Comparison of ENCODE assay signal across 8 mouse cellular contexts in genomic region chr9:58489133-58489864, GRCm38 (mm10). TPM values are rescaled to one million over a fixed set of nuclear protein-coding genes. Genes with fewer than 3 reads are reported as not detected.
A peak's percentile ranks its signal among the peaks of the same experiment; 100 is the strongest.
DNase-seq lines count a peak whose midpoint lies in the region; ATAC-seq lines count a peak whose summit lies in the region.

No protein-coding gene starts in this region.

- peak; percentile 13; the same call in 1 of the 2 replicates for ATAC-seq in intestine, embryonic 15.5 days
- peak; percentile 47; the same call in 1 of the 2 replicates for ATAC-seq in neural tube, embryonic 14.5 days (ENCODE audit: low read depth)

- H3K4me2 ChIP-seq in intestine, embryonic 15.5 days (replicated peaks), result peak overlapping the region; percentile 99
- peak overlapping the region; percentile 95 for H3K4me2 ChIP-seq in neural tube, embryonic 14.5 days (ENCODE audit: low read depth, low read length)

- DNase-seq in frontal cortex, postnatal 10 days (ENCODE audit: low spot score in 2 of 2), result peak; percentile 36
- no peak for DNase-seq in frontal cortex, postnatal 14 days (ENCODE audit: low spot score in 2 of 2)
- DNase-seq in testis, postnatal 10 days (ENCODE audit: low spot score), result peak; percentile 54
- DNase-seq in testis, postnatal 14 days (ENCODE audit: low spot score), result no peak
- no peak for DNase-seq in frontal cortex, postnatal 36 days (ENCODE audit: low spot score in 2 of 2)
- no peak for DNase-seq in ovary, postnatal 10 days (ENCODE audit: low spot score)

- H3K9me3 ChIP-seq in intestine, embryonic 15.5 days, result no peaks in the 10 kb centered on the region
- no peaks in the 10 kb centered on the region for H3K9me3 ChIP-seq in neural tube, embryonic 14.5 days (ENCODE audit: control insufficient read depth, low read length)

- WGBS in intestine, embryonic 15.5 days, result 6% methylated on average over 13 of the region's 13 CpGs
- WGBS in neural tube, embryonic 14.5 days, result 0% methylated on average over 13 of the region's 13 CpGs

- peak overlapping the region; percentile 67 for H3K4me3 ChIP-seq in intestine, embryonic 15.5 days (replicated peaks)
- peak overlapping the region; percentile 81 for H3K4me3 ChIP-seq in neural tube, embryonic 14.5 days (ENCODE audit: low read depth, low read length)

- no peaks in the 10 kb centered on the region for H3K36me3 ChIP-seq in intestine, embryonic 15.5 days
- H3K36me3 ChIP-seq in neural tube, embryonic 14.5 days (ENCODE audit: control insufficient read depth, insufficient read depth, low read length), result no peaks in the 10 kb centered on the region

- H3K4me1 ChIP-seq in intestine, embryonic 15.5 days (replicated peaks), result peaks cover 16% of the 10 kb centered on the region
- H3K4me1 ChIP-seq in neural tube, embryonic 14.5 days (ENCODE audit: control insufficient read depth, insufficient read depth, low read length), result peaks cover 16% of the 10 kb centered on the region

- peaks cover 40% of the 10 kb centered on the region for H3K27me3 ChIP-seq in intestine, embryonic 15.5 days (replicated peaks)
- H3K27me3 ChIP-seq in neural tube, embryonic 14.5 days (ENCODE audit: control insufficient read depth, insufficient read depth, low read length), result 0 out of 2 replicates have a peak, but pooled peaks cover 2% of the 10 kb centered on the region

- no peak overlapping the region for H3K27ac ChIP-seq in intestine, embryonic 15.5 days
- peak overlapping the region; percentile 88 for H3K27ac ChIP-seq in neural tube, embryonic 14.5 days (ENCODE audit: low read depth, low read length)

- H3K9ac ChIP-seq in intestine, embryonic 15.5 days, result peak overlapping the region; percentile 52
- peak overlapping the region; percentile 87 for H3K9ac ChIP-seq in neural tube, embryonic 14.5 days (replicated peaks; ENCODE audit: low read depth, low read length)

RNA-seq across cellular contexts. Expression of gene Insyn1, which starts 0.9 kb away (rescaled TPM):
- 0.67 and 0.96 TPM in 2 replicates for polyA plus RNA-seq in intestine, embryonic 15.5 days (2015; fragmentation: Nextera tagmentation; extraction: Ambion mirVana)
- polyA plus RNA-seq in neural tube, embryonic 14.5 days (2014; fragmentation: Nextera tagmentation; extraction: Ambion mirVana), result 11.2 and 12.8 TPM in 2 replicates

Comparison
In these comparisons a context has a peak if more than half of its experiments do, and no peak if none do; other contexts are left out.
1. DNase-seq: peak in frontal cortex, postnatal 10 days (2 of 2) and testis, postnatal 10 days (single experiment); none in frontal cortex, postnatal 14 days (0 of 2), testis, postnatal 14 days (single experiment), frontal cortex, postnatal 36 days (0 of 2) and ovary, postnatal 10 days (single experiment).